Mouse (Mus musculus) neural tube, embryonic 11.5 days (tissue): ENCODE results near the gene Nup188. TPM values are rescaled to one million over a fixed set of nuclear protein-coding genes. Genes with fewer than 3 reads are reported as not detected.

Experiments
- ATAC-seq: fragments of 200-750 bp; cut with Nextera tagmentation; 2 replicates; pipeline ENCODE4 v1.8.0; 2017; ENCODE audit warnings: moderate number of reproducible peaks, mild to moderate bottlenecking, moderate TSS enrichment, moderate library complexity; ENCODE audit not compliant: insufficient read depth, low FRiP score, low TSS enrichment
- DNase-seq: peaks from one replicate; pipeline ENCODE4 v3.0.0-alpha.2; 2015; ENCODE audit warnings: low spot score
- H3K27ac ChIP-seq: fragments of 300-500 bp; sonication (generic); 2 replicates; pipeline ENCODE4 v1.5.1; 2014; ENCODE audit warnings: low read depth, mild to moderate bottlenecking, low read length
- H3K27me3 ChIP-seq: fragments of 300-500 bp; sonication (generic); 2 replicates; pipeline ENCODE4 v1.6.1; 2014; ENCODE audit warnings: mild to moderate bottlenecking, low read length, mixed read lengths; ENCODE audit not compliant: control insufficient read depth, insufficient read depth
- H3K36me3 ChIP-seq: fragments of 300-500 bp; sonication (generic); 2 replicates; pipeline ENCODE4 v1.6.1; 2014; ENCODE audit warnings: mild to moderate bottlenecking, low read length, moderate library complexity, mixed read lengths; ENCODE audit not compliant: control insufficient read depth, insufficient read depth
- H3K4me1 ChIP-seq: fragments of 300-500 bp; sonication (generic); 2 replicates; pipeline ENCODE4 v1.6.1; 2014; ENCODE audit warnings: low read length, mixed read lengths; ENCODE audit not compliant: control insufficient read depth, insufficient read depth
- H3K4me2 ChIP-seq: fragments of 300-500 bp; sonication (generic); 2 replicates; pipeline ENCODE4 v1.6.1; 2014; ENCODE audit warnings: low read depth, mild to moderate bottlenecking, moderate library complexity
- H3K4me3 ChIP-seq: fragments of 300-500 bp; sonication (generic); 2 replicates; pipeline ENCODE4 v1.5.1; 2014; ENCODE audit warnings: low read depth, low read length
- H3K9ac ChIP-seq: fragments of 300-500 bp; sonication (generic); 2 replicates; pipeline ENCODE4 v1.6.1; 2014; ENCODE audit warnings: mild to moderate bottlenecking, low read length
- H3K9me3 ChIP-seq: fragments of 300-500 bp; sonication (generic); 2 replicates; pipeline ENCODE4 v1.6.1; 2016; ENCODE audit warnings: low read length; ENCODE audit not compliant: control insufficient read depth
- WGBS: fragments of 180-500 bp; shearing (Covaris S2); extraction: QIAGEN DNeasy Blood & Tissue Kit; methylation state at CpG from one replicate; pipeline ENCODE4 v1.1.7; 2014; 5-methylcytosine and 5-hydroxymethylcytosine counted together
- polyA plus RNA-seq: library from polyadenylated mRNA; unstranded; fragments of >200 nt; fragmentation: Nextera tagmentation; extraction: Ambion mirVana; gene quantifications from 2 replicates; pipeline ENCODE4 v1.2.1, GENCODE M21; 2014

The Nup188 gene
- polyA plus RNA-seq, 1 experiment from 2014 or later, result 60.0 TPM

- H3K27me3 ChIP-seq, result no peaks in the 10 kb centered on the region
- H3K4me1 ChIP-seq, result no peaks in the 10 kb centered on the region
- H3K36me3 ChIP-seq, result no peaks in the 10 kb centered on the region; the same call in 1 of the 2 replicates
- no peak overlapping the region for H3K4me2 ChIP-seq
- DNase-seq (no peak), ATAC-seq (no peak)
- WGBS, result 88% methylated on average over 17 of the region's 17 CpGs
- H3K9ac ChIP-seq, result no peak overlapping the region
- no peak overlapping the region for H3K4me3 ChIP-seq
- H3K27ac ChIP-seq, result no peak overlapping the region
- no peaks in the 10 kb centered on the region for H3K9me3 ChIP-seq
Observed at GRCm38 (mm10) chr2:30269241-30269990, 16.8 kb upstream of the Nup188 start.

- Histone ChIP-seq H3K27ac (no peak overlapping the region), H3K4me3 (no peak overlapping the region), H3K9ac (no peak overlapping the region), H3K36me3 (no peaks in the 10 kb centered on the region), H3K4me2 (no peak overlapping the region), H3K9me3 (no peaks in the 10 kb centered on the region), H3K4me1 (no peaks in the 10 kb centered on the region), H3K27me3 (no peaks in the 10 kb centered on the region)
- ATAC-seq (no peak), DNase-seq (peak; percentile 47)
- WGBS, result 55% methylated on average over 1 of the region's 1 CpGs
Observed at GRCm38 (mm10) chr2:30270134-30270533, 16.1 kb upstream of the Nup188 start.

- no peak within 1 kb of the TSS for H3K9ac ChIP-seq
- no peaks in the 10 kb centered on the region for H3K36me3 ChIP-seq
- no peaks in the 10 kb centered on the region for H3K27me3 ChIP-seq
- no peaks in the 10 kb centered on the region for H3K9me3 ChIP-seq
- no peak within 1 kb of the TSS for H3K4me2 ChIP-seq
- 94% methylated on average over 11 of the region's 11 CpGs for WGBS
- DNase-seq (no peak), ATAC-seq (no peak)
- no peak within 1 kb of the TSS for H3K27ac ChIP-seq
- H3K4me1 ChIP-seq, result peaks cover 9% of the 10 kb centered on the region
- no peak within 1 kb of the TSS for H3K4me3 ChIP-seq
Observed at GRCm38 (mm10) chr2:30280743-30281142, 5.5 kb upstream of the Nup188 start, which contains the start of gene Gm28038. TSS of gene Gm28038 (plus strand) at chr2:30281043.

- no peaks in the 10 kb centered on the region for H3K27me3 ChIP-seq
- no peak overlapping the region for H3K4me3 ChIP-seq
- ATAC-seq, result no peak
- H3K4me2 ChIP-seq, result no peak overlapping the region
- no peaks in the 10 kb centered on the region for H3K36me3 ChIP-seq
- no peak overlapping the region for H3K9ac ChIP-seq
- WGBS, result 81% methylated on average over 3 of the region's 3 CpGs
- H3K9me3 ChIP-seq, result no peaks in the 10 kb centered on the region
- no peak overlapping the region for H3K27ac ChIP-seq
- no peak for DNase-seq
- H3K4me1 ChIP-seq, result peaks cover 9% of the 10 kb centered on the region
Observed at GRCm38 (mm10) chr2:30281651-30282050, 4.5 kb upstream of the Nup188 start.

GRCm38 (mm10) chr2:30283193-30283592 lies 3.0 kb upstream of the Nup188 start:
- Histone ChIP-seq H3K4me2 (no peak overlapping the region), H3K4me1 (peaks cover 14% of the 10 kb centered on the region), H3K9me3 (no peaks in the 10 kb centered on the region), H3K36me3 (no peaks in the 10 kb centered on the region), H3K4me3 (no peak overlapping the region), H3K9ac (no peak overlapping the region), H3K27me3 (no peaks in the 10 kb centered on the region), H3K27ac (no peak overlapping the region)
- 92% methylated on average over 2 of the region's 2 CpGs for WGBS
- ATAC-seq, result no peak
- DNase-seq, result no peak

GRCm38 (mm10) chr2:30285004-30285403 lies 1.2 kb upstream of the Nup188 start:
- Histone ChIP-seq H3K4me3 (no peak overlapping the region), H3K27me3 (no peaks in the 10 kb centered on the region), H3K9me3 (no peaks in the 10 kb centered on the region), H3K4me2 (peak overlapping the region; percentile 74), H3K9ac (no peak overlapping the region), H3K4me1 (peaks cover 14% of the 10 kb centered on the region), H3K27ac (no peak overlapping the region), H3K36me3 (no peaks in the 10 kb centered on the region)
- DNase-seq, result no peak
- 93% methylated on average over 5 of the region's 5 CpGs for WGBS
- no peak for ATAC-seq

GRCm38 (mm10) chr2:30285416-30286181 lies 598 bp upstream of the Nup188 start:
- DNase-seq (no peak), ATAC-seq (peak; percentile 65)
- no peaks in the 10 kb centered on the region for H3K27me3 ChIP-seq
- peaks cover 14% of the 10 kb centered on the region for H3K4me1 ChIP-seq
- H3K4me2 ChIP-seq, result peak overlapping the region; percentile 74
- 16% methylated on average over 38 of the region's 38 CpGs for WGBS
- H3K36me3 ChIP-seq, result no peaks in the 10 kb centered on the region
- H3K27ac ChIP-seq, result no peak overlapping the region
- H3K9ac ChIP-seq, result peak overlapping the region; percentile 68
- no peaks in the 10 kb centered on the region for H3K9me3 ChIP-seq
- peak overlapping the region; percentile 78 for H3K4me3 ChIP-seq

GRCm38 (mm10) chr2:30287027-30287373 lies 803 bp downstream of the Nup188 start:
- Histone ChIP-seq H3K4me3 (peak overlapping the region; percentile 78), H3K4me2 (peak overlapping the region; percentile 74), H3K4me1 (peaks cover 14% of the 10 kb centered on the region), H3K9ac (peak overlapping the region; percentile 68), H3K36me3 (no peaks in the 10 kb centered on the region), H3K27ac (no peak overlapping the region), H3K9me3 (no peaks in the 10 kb centered on the region), H3K27me3 (no peaks in the 10 kb centered on the region)
- peak; percentile 19 for DNase-seq
- 1% methylated on average over 10 of the region's 10 CpGs for WGBS
- ATAC-seq, result no peak

- Histone ChIP-seq H3K36me3 (peaks cover 12% of the 10 kb centered on the region), H3K4me1 (no peaks in the 10 kb centered on the region), H3K9ac (no peak overlapping the region), H3K27me3 (no peaks in the 10 kb centered on the region), H3K4me2 (no peak overlapping the region), H3K27ac (no peak overlapping the region), H3K9me3 (no peaks in the 10 kb centered on the region), H3K4me3 (no peak overlapping the region)
- ATAC-seq (no peak), DNase-seq (no peak)
- WGBS, result 91% methylated on average over 3 of the region's 3 CpGs
Observed at GRCm38 (mm10) chr2:30299525-30299924, 13.3 kb downstream of the Nup188 start.
